Mouse (Mus musculus) fat pad, adult 2 months (tissue): Measurements from ENCODE around the gene Sept4.

Experiments
- DNase-seq: peaks from one replicate; pipeline ENCODE4 v3.0.0-alpha.2; 2011; ENCODE audit warnings: low read depth, low spot score; ENCODE audit errors: extremely low read depth

Sept4 gene

DNA sequence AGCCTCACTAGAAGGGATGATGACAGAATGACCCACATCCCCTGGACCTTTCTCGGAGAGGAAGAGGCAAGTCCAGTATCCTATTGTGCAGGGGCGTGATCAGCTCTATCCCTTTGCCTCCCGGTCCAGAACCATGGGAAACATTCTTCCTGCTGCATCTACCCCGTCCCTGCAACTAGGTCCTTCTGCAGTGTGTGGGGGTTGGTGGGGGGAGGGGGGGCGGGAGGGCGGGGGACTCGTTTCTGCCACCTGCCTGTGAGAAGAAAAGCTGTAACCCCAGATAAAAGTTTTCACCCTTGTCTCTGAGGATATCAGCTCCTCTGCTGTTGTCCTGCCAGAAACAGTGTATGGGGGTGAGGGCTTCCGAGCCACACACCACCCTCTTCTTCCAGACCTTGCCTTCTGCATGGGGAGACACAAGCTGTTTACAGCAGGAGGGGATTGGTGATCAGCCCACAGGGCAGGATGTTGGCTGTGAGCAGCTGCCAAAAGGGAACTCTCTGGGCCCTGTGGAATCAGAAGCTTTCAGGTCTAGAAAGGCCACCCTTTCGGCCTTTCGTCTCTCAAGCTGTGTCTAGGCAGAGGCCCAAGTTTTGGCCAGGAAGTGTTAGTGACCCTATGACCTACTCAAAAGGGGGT is 10.4 kb downstream of the Sept4 start:
- DNase-seq = no peak

DNA sequence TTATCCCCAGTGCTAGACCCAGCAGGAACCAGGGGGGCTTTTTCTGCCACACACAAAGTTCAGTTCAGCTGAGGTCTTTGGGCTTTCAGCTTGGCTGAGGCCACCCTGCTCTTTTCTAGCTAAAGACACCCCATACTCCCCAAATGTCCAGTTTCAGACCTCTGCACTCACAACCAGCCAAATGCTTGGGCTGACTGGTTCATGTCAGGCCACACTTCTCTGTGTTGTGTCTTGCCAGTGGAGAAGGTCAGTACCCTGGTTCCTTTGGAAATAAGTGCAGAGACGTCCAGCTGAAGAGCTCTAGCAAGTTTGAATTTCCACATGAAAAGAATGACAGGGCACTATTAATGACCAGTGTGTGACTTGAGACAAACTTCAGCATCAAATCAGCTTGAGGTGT is 11.0 kb downstream of the Sept4 start:
- DNase-seq = no peak

DNA sequence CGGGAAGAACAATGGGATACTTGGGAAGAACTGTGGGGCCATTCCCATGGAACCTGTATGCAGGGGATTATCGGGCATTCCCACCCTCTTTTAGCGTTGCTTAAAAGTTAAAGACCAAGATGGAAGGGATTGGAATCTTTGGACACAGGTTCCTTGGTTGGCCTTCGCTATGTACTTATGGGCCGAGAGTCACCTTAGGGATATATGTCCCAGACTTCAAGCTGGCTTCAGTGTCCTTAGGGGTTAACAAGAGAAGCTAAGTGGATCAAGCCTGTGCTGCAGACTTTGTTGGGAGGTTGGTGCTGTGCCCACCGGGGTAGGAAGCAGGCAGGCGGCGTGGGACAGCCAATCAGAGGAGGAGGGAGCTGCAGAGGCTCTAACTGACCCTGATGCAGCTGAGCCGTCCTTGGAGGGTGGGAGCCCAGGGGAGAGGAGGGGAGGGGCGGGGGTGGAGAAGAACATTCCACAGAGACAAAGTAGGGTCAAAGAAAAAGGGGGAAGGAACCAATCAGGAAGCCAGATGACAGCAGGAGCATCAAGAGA is 11.9 kb downstream of the Sept4 start:
- DNase-seq = no peak

DNA sequence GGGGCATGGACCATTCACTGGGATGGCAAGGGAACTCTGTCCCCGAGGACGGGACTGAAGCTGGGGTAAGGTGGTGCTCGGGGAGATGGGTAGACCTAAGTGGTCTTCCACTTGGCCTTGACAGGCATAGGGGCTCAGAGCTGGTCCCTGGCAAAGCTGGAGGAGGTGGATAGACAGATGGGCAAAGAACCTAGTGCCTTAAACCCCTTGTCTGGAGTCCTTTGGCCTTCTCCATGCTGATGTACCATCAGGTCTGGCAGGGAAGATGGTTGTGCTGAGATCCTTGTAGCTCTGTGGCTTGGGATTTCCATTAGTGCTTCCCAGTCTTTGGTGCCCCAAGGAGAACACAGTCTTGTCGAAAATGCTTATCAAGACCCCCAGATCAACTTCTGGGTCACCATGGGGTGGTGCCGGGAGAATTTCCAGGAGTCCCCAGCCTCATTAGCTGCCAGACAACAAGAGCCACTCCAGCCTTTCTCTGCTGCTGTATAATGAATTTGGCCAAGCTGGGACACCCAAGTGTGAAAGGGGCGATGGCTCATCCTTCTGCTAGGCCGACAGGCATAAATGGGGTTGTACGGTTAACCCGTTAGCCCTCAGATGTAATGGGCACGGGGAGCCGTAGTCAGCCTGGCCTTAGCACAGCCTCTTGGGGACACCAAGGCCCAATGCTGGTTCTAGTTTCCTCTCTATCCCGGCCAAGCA is 12.6 kb downstream of the Sept4 start:
- DNase-seq = no peak

DNA sequence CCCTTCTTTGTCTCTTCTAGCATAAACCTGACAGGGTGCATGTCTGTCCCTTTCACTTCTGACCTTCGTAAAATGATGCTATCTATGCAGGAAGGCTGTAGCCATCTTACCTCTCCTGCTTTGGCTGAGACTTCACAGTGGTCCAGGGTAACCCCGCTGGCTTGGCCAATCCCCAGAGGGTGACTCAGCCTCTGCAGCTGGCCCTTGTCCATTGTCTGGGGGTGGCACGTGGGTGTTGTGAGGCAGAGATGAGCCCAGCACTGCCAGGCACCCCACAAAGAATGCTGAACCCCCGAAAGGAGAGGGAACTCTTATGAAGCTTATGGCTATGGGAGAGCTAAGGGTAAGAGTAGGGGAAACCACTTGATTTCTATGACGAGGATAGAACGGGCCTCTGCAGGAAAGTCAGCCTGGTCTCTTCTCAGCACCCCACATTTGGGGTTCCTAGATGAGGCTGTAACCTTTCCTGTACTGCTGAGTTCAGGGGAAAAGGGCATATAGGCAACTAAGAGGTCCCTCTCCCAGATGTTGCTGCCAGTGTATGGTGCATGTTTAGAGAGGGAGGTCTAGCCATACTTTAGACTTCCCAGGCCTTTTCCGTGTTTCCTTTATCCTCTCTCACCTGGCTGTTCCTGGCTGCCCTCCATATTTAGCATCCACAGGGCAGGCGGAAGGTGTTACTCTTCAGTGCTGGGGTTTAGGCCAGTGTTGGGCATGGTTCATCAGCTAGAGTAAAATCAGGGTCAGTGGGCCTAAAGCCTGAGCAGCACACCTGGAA is 13.4 kb downstream of the Sept4 start:
- DNase-seq = no peak

DNA sequence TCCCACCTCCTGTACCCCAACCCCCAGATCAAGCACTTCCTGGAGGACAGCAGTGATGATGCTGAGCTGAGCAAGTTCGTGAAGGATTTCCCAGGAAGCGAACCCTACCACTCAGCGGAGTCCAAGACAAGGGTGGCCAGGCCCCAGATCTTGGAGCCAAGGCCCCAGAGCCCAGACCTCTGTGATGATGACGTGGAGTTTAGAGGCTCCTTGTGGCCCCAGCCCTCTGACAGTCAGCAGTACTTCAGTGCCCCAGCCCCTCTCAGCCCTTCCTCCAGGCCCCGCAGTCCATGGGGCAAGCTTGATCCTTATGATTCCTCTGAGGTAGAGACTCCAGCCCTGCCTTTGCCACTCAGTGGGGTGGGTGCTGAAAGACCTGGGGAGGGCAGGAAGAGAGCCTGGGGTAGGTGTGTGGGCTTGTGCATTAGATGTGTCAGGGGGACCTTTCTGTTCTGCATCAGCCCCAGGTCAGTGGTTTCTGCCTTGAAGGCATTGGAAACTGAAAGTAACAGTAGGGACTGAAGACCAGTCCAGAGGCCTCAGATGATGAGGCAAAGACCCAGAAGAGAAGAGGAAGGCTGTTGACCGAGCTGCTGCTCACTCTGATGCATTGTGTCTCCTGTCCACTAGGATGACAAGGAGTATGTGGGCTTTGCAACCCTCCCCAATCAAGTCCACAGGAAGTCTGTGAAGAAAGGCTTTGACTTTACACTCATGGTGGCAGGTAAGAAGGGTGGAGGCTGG is 14.8 kb downstream of the Sept4 start:
- no peak for DNase-seq

DNA sequence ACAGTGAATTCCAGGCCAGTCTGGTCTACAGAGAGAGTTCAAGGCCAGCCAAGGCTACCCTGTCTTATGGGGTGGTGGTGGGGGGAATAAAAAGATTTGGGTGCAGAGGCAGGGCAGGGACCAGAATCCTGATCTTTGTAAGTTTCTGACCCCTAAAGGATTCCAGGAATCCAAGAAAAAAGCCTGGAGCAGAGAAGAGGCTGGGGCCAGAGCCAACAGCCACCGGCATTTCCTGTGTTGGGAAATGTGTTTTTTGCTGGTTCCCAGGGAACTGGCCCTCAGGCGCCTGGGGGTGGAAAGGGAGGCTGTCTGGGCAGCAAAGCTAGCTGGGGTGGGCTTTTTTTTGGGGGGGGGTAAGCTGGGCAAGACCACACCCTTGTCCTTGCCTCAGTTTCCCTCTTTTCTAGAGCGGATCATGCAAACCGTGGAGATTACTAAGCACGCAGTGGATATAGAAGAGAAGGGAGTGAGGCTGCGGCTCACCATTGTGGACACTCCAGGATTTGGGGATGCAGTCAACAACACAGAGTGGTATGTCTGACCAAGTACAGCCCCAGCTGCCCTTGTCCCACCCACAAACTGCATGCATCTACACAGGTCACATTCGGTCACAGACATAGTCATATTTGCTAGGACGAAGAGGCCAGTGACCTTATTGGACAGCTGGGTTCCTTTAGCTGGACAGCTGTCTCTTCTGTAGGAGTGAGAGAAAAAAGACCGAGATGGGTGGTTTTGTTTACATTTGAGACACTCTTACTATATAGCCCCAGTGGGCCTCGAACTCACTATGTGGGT is 16.2 kb downstream of the Sept4 start:
- DNase-seq = no peak

DNA sequence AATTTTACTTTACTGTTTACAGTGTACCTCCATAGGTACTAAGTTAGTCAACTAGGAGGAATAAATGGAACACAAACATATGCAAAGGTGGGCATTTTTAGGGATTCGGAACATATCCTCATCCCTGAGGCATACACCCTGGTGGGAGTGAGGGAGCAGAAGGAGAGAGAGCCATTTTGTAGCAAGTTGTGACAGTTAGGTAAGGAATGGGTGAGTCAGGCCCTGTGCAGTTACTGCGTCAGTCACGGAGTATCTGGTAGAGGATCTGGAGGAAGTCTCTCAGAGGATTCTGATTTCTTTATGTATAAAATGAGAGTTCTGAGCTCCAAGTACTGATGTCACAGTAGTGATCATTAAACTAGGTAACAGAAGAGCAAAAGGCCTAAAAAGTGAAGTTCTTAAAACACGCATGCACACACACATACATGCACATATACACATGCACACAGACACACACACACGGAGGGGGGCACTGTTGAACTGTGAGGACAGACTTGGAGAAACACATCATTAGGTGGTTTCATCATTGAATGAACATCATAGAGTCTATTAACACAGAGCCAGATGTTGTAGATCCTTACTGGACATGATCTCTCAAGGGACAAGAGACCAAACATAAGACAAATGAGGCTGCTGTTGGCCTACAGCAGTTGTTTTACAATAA is 18.6 kb downstream of the Sept4 start:
- no peak for DNase-seq

DNA sequence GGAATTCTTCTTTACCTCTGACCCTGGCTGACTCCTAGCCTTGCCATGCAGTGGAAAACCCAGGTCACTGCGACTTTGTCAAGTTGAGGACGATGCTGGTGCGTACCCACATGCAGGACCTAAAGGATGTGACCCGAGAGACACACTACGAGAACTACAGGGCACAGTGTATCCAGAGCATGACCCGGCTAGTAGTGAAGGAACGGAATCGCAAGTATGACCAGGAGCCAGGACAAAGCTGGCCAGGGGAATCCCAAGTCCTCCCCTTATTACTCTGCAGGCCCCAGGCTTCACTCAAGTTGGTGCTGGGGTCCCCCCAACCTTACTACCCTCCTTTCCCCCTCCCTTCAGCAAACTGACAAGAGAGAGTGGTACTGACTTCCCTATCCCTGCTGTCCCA is 20.9 kb downstream of the Sept4 start:
- no peak for DNase-seq

DNA sequence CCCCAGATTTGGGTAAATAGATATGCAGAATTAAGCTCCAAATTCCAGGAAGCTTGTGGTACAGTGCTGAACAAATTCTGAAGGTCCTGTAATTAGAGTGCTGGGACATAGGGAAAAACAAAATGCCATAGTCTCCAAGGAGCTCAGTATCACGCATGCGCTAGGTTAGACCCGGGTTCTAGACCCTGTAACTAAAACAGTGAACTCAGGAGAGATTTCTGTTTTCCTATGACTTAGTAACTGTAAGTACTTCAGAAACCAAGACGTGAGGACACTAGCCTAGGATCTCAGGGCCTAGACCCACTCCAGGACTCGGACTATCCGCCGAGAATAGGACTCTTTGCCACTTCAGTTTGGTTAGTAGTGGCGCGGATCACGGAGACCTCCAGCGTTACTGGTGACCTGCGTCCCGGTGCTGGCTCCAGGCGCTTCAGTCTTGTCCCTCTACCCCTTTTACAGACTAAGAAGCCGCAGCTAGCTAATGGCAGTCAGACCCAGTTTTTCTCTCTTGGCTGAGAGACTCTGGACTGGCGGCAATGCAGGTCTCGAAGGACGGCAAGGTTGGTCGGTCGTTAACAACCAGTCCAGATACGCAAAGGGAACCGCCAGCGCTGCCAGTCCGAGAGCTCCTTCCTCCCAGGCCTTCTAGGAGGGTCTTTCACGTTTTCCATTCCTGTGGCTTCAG is 22.3 kb downstream of the Sept4 start:
- no peak for DNase-seq

DNA sequence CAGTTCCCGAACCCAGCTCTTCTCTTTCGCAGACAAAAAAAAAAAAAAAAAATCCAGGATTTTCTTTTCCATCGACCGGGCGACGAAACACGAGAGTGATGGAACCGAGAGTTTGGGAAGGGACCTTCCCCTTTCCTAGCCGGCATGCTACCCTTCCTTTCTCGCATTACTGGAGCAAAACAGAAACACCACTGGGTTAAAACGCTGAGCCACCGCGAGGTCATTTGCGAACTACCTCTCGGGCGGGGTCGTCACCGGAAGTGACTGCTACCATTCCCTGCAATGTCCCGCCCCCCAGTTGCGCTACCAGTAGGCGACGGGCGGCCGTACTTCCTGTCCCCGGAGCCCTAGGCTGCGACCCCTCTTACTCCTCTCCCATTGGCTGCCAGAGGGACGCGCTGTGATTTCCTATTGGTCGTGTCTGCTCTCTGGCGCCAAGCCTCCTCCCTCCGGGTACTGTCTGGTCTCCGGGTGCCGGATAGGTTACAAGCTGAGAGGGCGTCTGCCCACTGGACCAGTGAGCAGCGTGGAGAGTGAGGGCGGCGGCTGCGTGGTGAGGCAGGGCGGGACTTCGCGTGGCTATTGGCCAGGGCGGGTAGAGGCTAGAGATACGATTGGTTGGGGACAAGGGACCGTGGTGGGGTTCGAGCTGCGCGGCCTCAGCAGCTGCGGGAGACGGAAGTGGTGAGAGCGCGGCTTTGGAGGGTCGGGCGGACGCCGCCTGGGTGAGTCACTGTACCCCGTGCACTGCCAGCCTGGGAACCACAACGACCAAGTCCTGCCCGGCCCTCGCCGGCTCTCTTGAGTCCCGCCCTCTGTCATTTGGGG is 23.0 kb downstream of the Sept4 start, which contains the start of gene Mtmr4:
TSS of gene Mtmr4 (plus strand) at position 637 of the 828 bp plus-strand sequence.
- peak; percentile 99 for DNase-seq

DNA sequence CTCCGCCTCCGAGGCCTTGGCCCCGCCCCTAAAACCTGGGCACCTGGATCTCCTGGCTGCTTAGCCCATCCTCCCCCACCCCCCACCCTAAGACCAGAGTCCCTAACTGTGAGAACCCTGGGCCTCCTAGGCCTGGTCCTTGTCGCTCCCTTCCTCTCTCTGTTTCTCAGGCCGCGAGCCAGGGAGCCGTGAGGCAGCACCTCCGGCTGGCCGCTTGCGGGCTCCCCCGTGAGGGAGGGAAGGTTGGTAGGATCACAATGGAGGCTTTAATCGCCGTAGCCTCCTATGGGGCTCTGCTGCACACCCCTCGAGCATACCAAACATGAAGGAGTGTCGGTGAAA is 23.6 kb downstream of the Sept4 start:
- no peak for DNase-seq

DNA sequence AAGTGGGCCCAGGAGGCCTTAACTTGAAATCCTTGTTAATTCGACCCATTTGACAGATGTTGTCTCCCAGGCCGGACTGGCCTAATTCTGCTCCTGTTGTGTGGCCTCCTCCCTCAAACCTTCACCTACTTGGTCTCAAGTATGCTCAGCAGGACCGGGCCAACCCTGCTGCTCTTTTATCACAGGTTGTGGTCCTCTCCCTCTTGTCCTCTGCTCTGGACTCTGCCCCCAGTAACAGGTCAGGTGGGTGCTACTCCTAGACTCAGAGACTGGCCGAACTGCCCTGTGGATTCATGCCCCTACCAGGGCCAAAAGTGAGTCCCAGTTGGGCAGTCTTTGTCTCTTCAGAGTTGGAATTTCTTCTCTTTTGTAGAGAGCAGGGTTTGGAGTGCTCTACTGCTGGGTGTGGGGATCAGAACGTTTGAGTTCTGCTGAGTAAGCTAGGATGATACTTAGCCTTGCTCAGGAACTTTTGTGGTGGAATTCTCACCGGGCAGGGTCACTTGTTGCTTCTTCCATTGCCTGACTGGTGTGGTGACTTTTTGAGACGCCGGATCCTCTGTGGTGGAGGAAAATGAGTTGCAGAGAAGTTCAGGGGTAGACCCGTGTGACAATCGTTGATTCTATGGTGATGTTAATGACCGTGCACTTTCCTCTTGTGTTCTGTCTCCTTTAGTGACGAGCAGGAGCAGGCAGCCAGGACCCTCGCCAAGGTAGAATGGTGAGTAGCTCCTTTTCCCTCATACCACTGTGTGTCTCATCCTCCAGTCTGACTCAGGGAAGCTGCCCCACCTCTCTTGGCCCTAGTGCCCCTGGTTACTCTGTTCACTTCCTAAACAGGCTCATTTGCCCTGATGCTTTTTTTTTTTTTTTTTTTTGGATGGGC is 24.3 kb downstream of the Sept4 start:
- DNase-seq = no peak

DNA sequence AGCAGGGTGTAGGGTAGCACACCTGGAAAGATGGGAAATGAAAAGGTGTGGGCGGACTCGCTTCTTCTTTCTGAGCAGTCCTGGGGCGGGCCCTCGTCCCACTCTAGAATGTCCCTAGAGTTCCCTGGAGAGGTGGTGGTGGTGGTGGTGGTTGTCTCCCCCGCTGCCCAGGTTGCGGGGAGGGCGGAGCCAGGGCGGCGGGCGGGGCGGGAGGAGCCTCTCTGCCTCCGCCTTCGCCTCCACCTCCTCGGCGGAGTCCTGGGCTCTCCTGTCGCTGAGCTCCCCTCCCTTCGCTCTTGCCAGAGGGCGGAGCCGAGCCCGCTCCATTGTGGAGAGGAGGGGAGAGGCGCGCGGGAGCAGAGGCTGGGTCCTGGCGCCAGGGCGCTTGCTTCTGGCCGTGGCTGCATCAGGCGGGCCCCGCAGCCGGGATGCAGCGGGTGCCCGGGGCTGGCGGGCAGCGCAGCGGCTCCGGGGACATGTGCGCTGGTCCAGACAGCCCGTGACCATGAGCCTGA is 26.7 kb downstream of the Sept4 start:
- no peak for DNase-seq

DNA sequence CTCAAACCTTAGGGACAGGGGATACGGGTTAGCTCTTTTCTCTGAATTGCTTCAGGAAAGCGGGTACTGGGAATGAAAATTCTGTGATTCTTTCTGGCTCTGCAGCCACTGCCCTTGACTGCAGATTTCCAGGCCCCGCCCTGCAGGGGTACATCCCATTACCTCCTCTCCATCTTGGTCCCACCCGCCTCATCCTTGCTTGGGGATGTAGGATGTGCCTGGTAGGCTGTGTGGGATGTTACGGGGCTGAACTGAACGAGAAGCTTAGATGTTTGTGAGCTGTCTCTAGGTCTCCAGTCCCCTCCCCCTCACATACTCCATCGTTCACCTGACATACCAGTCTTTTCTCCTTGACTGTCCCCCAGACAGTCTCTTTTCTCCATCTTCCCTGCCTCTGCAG is 27.3 kb downstream of the Sept4 start:
- DNase-seq = no peak

DNA sequence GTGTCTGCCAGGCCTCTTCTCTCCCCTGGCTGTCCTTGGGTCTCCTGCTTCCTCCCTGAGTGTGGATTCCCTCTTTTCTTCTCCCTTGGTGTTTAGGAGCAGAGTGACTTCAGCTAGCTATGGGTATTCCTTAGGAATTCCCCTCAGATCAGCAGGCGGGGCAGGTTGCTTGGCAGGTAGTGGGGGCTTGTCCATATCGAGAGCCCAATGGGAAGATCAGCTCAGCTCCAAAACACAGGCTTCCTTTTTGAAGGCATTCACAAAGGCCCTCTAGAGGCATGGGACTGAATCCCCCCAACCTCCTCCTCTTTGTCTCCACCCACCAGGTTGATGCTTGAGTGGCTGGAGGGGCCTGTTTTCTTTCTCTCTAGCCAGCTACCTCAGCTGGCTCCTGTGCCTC is 27.8 kb downstream of the Sept4 start:
- no peak for DNase-seq

DNA sequence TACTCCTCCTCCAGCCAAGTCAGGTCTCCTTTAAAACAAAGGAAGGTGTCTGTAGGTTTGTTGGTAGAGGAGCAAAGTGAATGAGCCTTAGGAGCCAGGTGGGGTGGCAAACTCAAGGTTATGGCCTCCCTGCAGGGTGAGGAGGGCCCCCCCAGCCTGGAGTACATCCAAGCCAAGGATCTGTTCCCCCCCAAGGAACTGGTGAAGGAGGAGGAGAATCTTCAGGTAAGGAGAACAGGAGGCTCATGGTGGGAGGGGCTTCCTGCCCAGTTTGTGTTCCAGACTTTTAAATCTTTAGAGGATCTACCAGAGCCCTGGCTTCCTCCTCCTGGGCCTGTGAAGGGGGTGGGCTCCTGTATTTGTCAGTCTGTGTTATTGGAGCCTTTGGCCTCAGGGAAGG is 28.4 kb downstream of the Sept4 start:
- DNase-seq = no peak
